Mouse (Mus musculus) CH12.LX (cell line): ENCODE data around the gene Megf11. TPM values are rescaled to one million over a fixed set of nuclear protein-coding genes. Genes with fewer than 3 reads are reported as not detected.

Experiments used
- DNase-seq: peaks from one replicate; pipeline ENCODE4 v3.0.0-alpha.2; 2013; ENCODE audit errors: extremely low read depth
- H3K27ac ChIP-seq: 2 replicates; pipeline ENCODE4 v1.5.1; 2012; ENCODE audit warnings: low read depth, mild to moderate bottlenecking, control low read depth, moderate library complexity; ENCODE audit not compliant: insufficient read depth
- H3K27me3 ChIP-seq: replicated peaks from 2 replicates; pipeline ENCODE3; 2012; ENCODE audit warnings: inconsistent platforms
- H3K36me3 ChIP-seq, 2 experiments: replicated peaks in 1 of 2; 2 replicates each; pipeline versions ENCODE3 to v1.6.1; 2012; ENCODE audit warnings: inconsistent platforms in 1 of 2, low read length in 1 of 2, mild to moderate bottlenecking in 1 of 2, mixed read lengths in 1 of 2, moderate library complexity in 1 of 2; ENCODE audit not compliant: control insufficient read depth in 1 of 2, insufficient read depth in 1 of 2
- H3K4me1 ChIP-seq, 2 experiments: 2 replicates each; pipeline ENCODE4 v1.6.1; 2012; ENCODE audit warnings: inconsistent platforms in 1 of 2, moderate library complexity in 1 of 2; ENCODE audit not compliant: insufficient read depth in 2 of 2, control insufficient read depth in 1 of 2
- H3K4me2 ChIP-seq: 2 replicates; pipeline ENCODE4 v1.6.1; 2012; ENCODE audit warnings: low read depth, mild to moderate bottlenecking, control low read depth; ENCODE audit not compliant: poor library complexity, insufficient read depth, severe bottlenecking
- H3K4me3 ChIP-seq, 3 experiments: fragments of 150-350 bp in 1 of 3; sonication (generic) in 1 of 3; replicated peaks in 1 of 3; 2 replicates each; pipeline versions ENCODE3 to v1.5.1; 2011 to 2012; ENCODE audit warnings: low read depth in 2 of 3, low read length in 2 of 3, mild to moderate bottlenecking in 2 of 3, moderate library complexity in 2 of 3, control low read depth in 1 of 3, improper control_type of control experiment in 1 of 3, inconsistent platforms in 1 of 3, mixed read lengths in 1 of 3; ENCODE audit not compliant: poor library complexity in 1 of 3
- H3K79me2 ChIP-seq: replicated peaks from 2 replicates; pipeline ENCODE4 v1.6.1; 2012; ENCODE audit warnings: mild to moderate bottlenecking, moderate library complexity; ENCODE audit not compliant: control insufficient read depth, poor library complexity, insufficient read depth, severe bottlenecking; ENCODE audit errors: extremely low read depth
- H3K9ac ChIP-seq: 2 replicates; pipeline ENCODE4 v1.6.1; 2012; ENCODE audit warnings: low read depth, mild to moderate bottlenecking, control low read depth, moderate library complexity; ENCODE audit not compliant: insufficient read depth
- H3K9me3 ChIP-seq: replicated peaks from 2 replicates; pipeline ENCODE3; 2012; ENCODE audit warnings: low read length, inconsistent platforms, mixed read lengths
- CHD2 ChIP-seq: IDR thresholded peaks from 2 replicates; pipeline ENCODE4 v1.6.1; 2011; ENCODE audit warnings: low read length, improper control_type of control experiment
- CTCF ChIP-seq, 2 experiments: IDR thresholded peaks in 1 of 2; conservative IDR thresholded peaks in 1 of 2; 2 replicates each; pipeline ENCODE4 v1.5.1; 2011 to 2012; ENCODE audit warnings: low read depth in 2 of 2, low read length in 2 of 2, improper control_type of control experiment in 1 of 2, inconsistent platforms in 1 of 2, mild to moderate bottlenecking in 1 of 2, moderate library complexity in 1 of 2
- ELF1 ChIP-seq: IDR thresholded peaks from 2 replicates; pipeline ENCODE4 v1.6.1; 2014; ENCODE audit warnings: low read depth, mild to moderate bottlenecking, inconsistent platforms, low read length, improper control_type of control experiment
- ETS1 ChIP-seq: conservative IDR thresholded peaks from 2 replicates; pipeline ENCODE4 v1.6.1; 2012; ENCODE audit warnings: low read depth, mild to moderate bottlenecking, inconsistent platforms, low read length, improper control_type of control experiment, moderate library complexity
- HCFC1 ChIP-seq: IDR thresholded peaks from 2 replicates; pipeline ENCODE4 v1.6.1; 2012; ENCODE audit warnings: low read depth, mild to moderate bottlenecking, inconsistent platforms, low read length, improper control_type of control experiment
- JUN ChIP-seq: IDR thresholded peaks from 2 replicates; pipeline ENCODE4 v1.6.1; 2011; ENCODE audit warnings: low read depth, mild to moderate bottlenecking, low read length, improper control_type of control experiment, moderate library complexity; ENCODE audit not compliant: insufficient read depth
- JUND ChIP-seq: conservative IDR thresholded peaks from 2 replicates; pipeline ENCODE4 v1.6.1; 2011; ENCODE audit warnings: low read depth, low read length, improper control_type of control experiment
- KAT2A ChIP-seq: IDR thresholded peaks from 2 replicates; pipeline ENCODE4 v1.6.1; 2012; ENCODE audit warnings: low read length, improper control_type of control experiment, inconsistent platforms; ENCODE audit not compliant: insufficient replicate concordance
- MAX ChIP-seq: IDR thresholded peaks from 2 replicates; pipeline ENCODE4 v1.6.1; 2011; ENCODE audit warnings: low read length, improper control_type of control experiment
- MAZ ChIP-seq: IDR thresholded peaks from 2 replicates; pipeline ENCODE4 v1.6.1; 2012; ENCODE audit warnings: low read depth, mild to moderate bottlenecking, inconsistent platforms, low read length, improper control_type of control experiment, moderate library complexity
- MEF2A ChIP-seq: IDR thresholded peaks from 2 replicates; pipeline ENCODE4 v1.6.1; 2014; ENCODE audit warnings: low read depth, mild to moderate bottlenecking, inconsistent platforms, low read length, improper control_type of control experiment, borderline replicate concordance
- POLR2A ChIP-seq: IDR thresholded peaks from 2 replicates; pipeline ENCODE4 v1.6.1; 2011; ENCODE audit warnings: low read depth, mild to moderate bottlenecking, improper control_type of control experiment, low read length
- POLR2AphosphoS2 ChIP-seq: IDR thresholded peaks from 2 replicates; pipeline ENCODE4 v1.6.1; 2011; ENCODE audit warnings: low read depth, low read length, improper control_type of control experiment
- RCOR1 ChIP-seq: conservative IDR thresholded peaks from 2 replicates; pipeline ENCODE4 v1.6.1; 2012; ENCODE audit warnings: low read depth, mild to moderate bottlenecking, inconsistent platforms, low read length, improper control_type of control experiment
- SIN3A ChIP-seq: IDR thresholded peaks from 2 replicates; pipeline ENCODE4 v1.6.1; 2012; ENCODE audit warnings: low read length, improper control_type of control experiment, inconsistent platforms
- SMC3 ChIP-seq: IDR thresholded peaks from 2 replicates; pipeline ENCODE4 v1.6.1; 2011; ENCODE audit warnings: low read depth, low read length, improper control_type of control experiment
- TBP ChIP-seq: conservative IDR thresholded peaks from 2 replicates; pipeline ENCODE4 v1.6.1; 2011; ENCODE audit warnings: low read depth, low read length, improper control_type of control experiment
- UBTF ChIP-seq: IDR thresholded peaks from 2 replicates; pipeline ENCODE4 v1.6.1; 2012; ENCODE audit warnings: low read depth, mild to moderate bottlenecking, inconsistent platforms, low read length, improper control_type of control experiment, moderate library complexity
- USF1 ChIP-seq: IDR thresholded peaks from 2 replicates; pipeline ENCODE4 v1.6.1; 2014; ENCODE audit warnings: low read depth, mild to moderate bottlenecking, inconsistent platforms, low read length, improper control_type of control experiment
- USF2 ChIP-seq: conservative IDR thresholded peaks from 2 replicates; pipeline ENCODE4 v1.6.1; 2011; ENCODE audit warnings: low read depth, low read length, improper control_type of control experiment
- ZC3H11A ChIP-seq: IDR thresholded peaks from 2 replicates; pipeline ENCODE4 v1.6.1; 2012; ENCODE audit warnings: low read depth, mild to moderate bottlenecking, inconsistent platforms, low read length, improper control_type of control experiment
- ZNF384 ChIP-seq: IDR thresholded peaks from 2 replicates; pipeline ENCODE4 v1.6.1; 2012; ENCODE audit warnings: low read depth, low read length, improper control_type of control experiment, inconsistent platforms
- dilution Hi-C: fragments of 300-500 bp; cut with MboI; formaldehyde crosslinking; loops from 2 replicates; pipeline ENCODE4 v1.14.3; 2020; ENCODE audit warnings: low sequenced_read_pairs; ENCODE audit not compliant: extremely low pct_unique_long_range_greater_than_20kb, extremely low pct_ligation_motif_present
- in situ Hi-C: fragments of 300-500 bp; cut with MboI; formaldehyde crosslinking; loops from 3 replicates; pipeline ENCODE4 v1.14.3; 2019; ENCODE audit warnings: low sequenced_read_pairs, low pct_ligation_motif_present, low pct_unique_long_range_greater_than_20kb, mixed read lengths
- polyA plus RNA-seq: library from polyadenylated mRNA; unstranded; fragments of >175 nt; gene quantifications from 2 replicates; pipeline ENCODE4 v1.2.1, GENCODE M21; 2012; ENCODE audit warnings: low read depth; ENCODE audit not compliant: insufficient read length
- total RNA-seq, 2 experiments: library from RNA; depleted of rRNA; stranded (reverse); fragments of 300-350 nt in 1 of 2; fragments of >200 nt in 1 of 2; gene quantifications; 2 replicates each; pipeline ENCODE4 v1.2.3; 2012 to 2014

The Megf11 gene
- total and polyA plus RNA-seq, 3 experiments = 0.04 to 0.59 TPM; not detected in 1

- no peak overlapping the region for H3K4me3 ChIP-seq
- dilution Hi-C loops (no loop called here), in situ Hi-C loops (no loop called here)
- DNase-seq = no peak
- no peak overlapping the region for H3K27ac ChIP-seq
- H3K9ac ChIP-seq = no peak overlapping the region
- no peaks in the 10 kb centered on the region for H3K36me3 ChIP-seq
- H3K27me3 ChIP-seq = no peaks in the 10 kb centered on the region
- H3K79me2 ChIP-seq = no peaks in the 10 kb centered on the region
- no peak overlapping the region for H3K4me2 ChIP-seq
- peaks cover 4% of the 10 kb centered on the region for H3K9me3 ChIP-seq
- H3K4me1 ChIP-seq = no peaks in the 10 kb centered on the region
- TF ChIP-seq ZNF384 (no peak), SIN3A (no peak), CTCF (conservative IDR thresholded peaks at IDR 0.05 in 1 of 2, IDR thresholded peaks at IDR 0.05 in 1 of 2; ENCODE audit: low read depth in 2 of 2, low read length in 2 of 2) (no peak), POLR2A (no peak), ETS1 (no peak), JUND (no peak), UBTF (no peak), ELF1 (no peak), MAZ (no peak), KAT2A (no peak), RCOR1 (no peak), USF2 (no peak), USF1 (no peak), CHD2 (no peak)
Observed at GRCm38 (mm10) chr9:64579306-64579705, 193.9 kb downstream of the Megf11 start.

- Histone ChIP-seq H3K4me3 (no peak overlapping the region), H3K27me3 (no peaks in the 10 kb centered on the region), H3K4me1 (peaks cover 0 to 9% of the 10 kb centered on the region in 2 experiments; a peak in 1 of 4 replicates), H3K79me2 (no peaks in the 10 kb centered on the region), H3K36me3 (no peaks in the 10 kb centered on the region), H3K9ac (no peak overlapping the region), H3K4me2 (no peak overlapping the region), H3K9me3 (no peaks in the 10 kb centered on the region)
- dilution Hi-C loops (no loop called here), in situ Hi-C loops (no loop called here)
- peak; percentile 18 for DNase-seq
- TF ChIP-seq HCFC1 (no peak), SMC3 (no peak)
- TF ChIP-seq, all 38 proteins: peak for 0
- H3K27ac ChIP-seq = no peak overlapping the region
Observed at GRCm38 (mm10) chr9:64586292-64586691, 200.9 kb downstream of the Megf11 start.

- no peaks in the 10 kb centered on the region for H3K79me2 ChIP-seq
- no peaks in the 10 kb centered on the region for H3K27me3 ChIP-seq
- H3K9ac ChIP-seq = no peak overlapping the region
- H3K4me2 ChIP-seq = no peak overlapping the region
- peaks cover 0 to 9% of the 10 kb centered on the region in 2 experiments; a peak in 1 of 4 replicates for H3K4me1 ChIP-seq
- no peak overlapping the region for H3K4me3 ChIP-seq
- no peak overlapping the region for H3K27ac ChIP-seq
- dilution Hi-C loops (no loop called here), in situ Hi-C loops (no loop called here)
- no peaks in the 10 kb centered on the region for H3K36me3 ChIP-seq
- DNase-seq = no peak
- TF ChIP-seq POLR2AphosphoS2 (no peak), ELF1 (no peak), MEF2A (no peak), USF2 (no peak), ZC3H11A (no peak), TBP (no peak), MAX (no peak), JUN (no peak)
- TF ChIP-seq, all 38 proteins: peak for 0
- no peaks in the 10 kb centered on the region for H3K9me3 ChIP-seq
Observed at GRCm38 (mm10) chr9:64587991-64588390, 202.6 kb downstream of the Megf11 start.
